Mouse (Mus musculus) ES-Bruce4 (cell line): ENCODE measurements at regions not wholly inside any gene's neighbourhood (a gene's known extent, or its start where the extent isn't known, plus 50 kb on each side); places are given as distances from the start of the nearest gene placed in this dataset.

Experiments used
- H3K27ac ChIP-seq: 2 replicates; pipeline ENCODE4 v1.5.1; 2012; ENCODE audit warnings: low read length, inconsistent platforms; ENCODE audit not compliant: insufficient read depth
- H3K27me3 ChIP-seq: 2 replicates; pipeline ENCODE4 v1.6.1; 2012; ENCODE audit warnings: mild to moderate bottlenecking, low read length, inconsistent platforms; ENCODE audit not compliant: control insufficient read depth, poor library complexity, insufficient read depth, severe bottlenecking
- H3K36me3 ChIP-seq: 2 replicates; pipeline ENCODE4 v1.6.1; 2012; ENCODE audit warnings: inconsistent platforms, mild to moderate bottlenecking, low read length, moderate library complexity; ENCODE audit not compliant: control insufficient read depth, poor library complexity, insufficient read depth, severe bottlenecking
- H3K4me1 ChIP-seq: one replicate; pipeline ENCODE4 v1.8.1; 2011; ENCODE audit warnings: low read length; ENCODE audit not compliant: control insufficient read depth, insufficient read depth
- H3K4me3 ChIP-seq: 2 replicates; pipeline ENCODE4 v1.5.1; 2011; ENCODE audit warnings: low read depth, mild to moderate bottlenecking, low read length
- H3K9ac ChIP-seq: 2 replicates; pipeline ENCODE4 v1.6.1; 2012; ENCODE audit warnings: low read depth, mild to moderate bottlenecking, inconsistent platforms; ENCODE audit not compliant: poor library complexity, severe bottlenecking
- H3K9me3 ChIP-seq: replicated peaks from 2 replicates; pipeline ENCODE4 v1.6.1; 2012; ENCODE audit warnings: mild to moderate bottlenecking, low read length, inconsistent platforms; ENCODE audit not compliant: control insufficient read depth, poor library complexity, insufficient read depth, severe bottlenecking
- CTCF ChIP-seq: IDR thresholded peaks from one replicate; pipeline ENCODE4 v1.8.1; 2011; ENCODE audit warnings: low read depth, low read length
- EP300 ChIP-seq: IDR thresholded peaks from 2 replicates; pipeline ENCODE4 v1.6.1; 2011; ENCODE audit warnings: low read depth, low read length; ENCODE audit not compliant: insufficient read depth
- POLR2A ChIP-seq: IDR thresholded peaks from one replicate; pipeline ENCODE4 v1.8.1; 2011; ENCODE audit warnings: low read length; ENCODE audit not compliant: insufficient read depth

DNA sequence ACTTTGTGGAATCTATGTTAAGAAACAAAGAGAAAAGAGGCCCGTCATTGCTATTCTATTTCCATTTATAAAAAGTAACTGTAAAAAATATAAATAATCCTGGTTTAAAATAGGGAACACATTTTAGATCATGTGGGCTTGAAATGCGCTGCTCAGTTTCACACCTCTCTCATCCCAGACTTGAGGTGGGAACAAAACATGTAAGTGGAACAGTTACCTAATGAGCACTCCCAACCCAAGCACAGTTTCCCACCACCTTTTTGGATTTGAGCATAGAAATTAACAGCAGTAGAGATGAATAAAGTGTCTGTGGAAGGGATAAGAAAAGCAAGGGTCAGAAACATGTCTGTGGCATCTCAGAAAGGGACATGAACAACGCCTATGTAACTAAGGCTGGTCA, 648.4 kb downstream of the Cdk5rap2 start:
- no peak overlapping the region for H3K9ac ChIP-seq
- H3K4me3 ChIP-seq = no peak overlapping the region
- H3K36me3 ChIP-seq = no peaks in the 10 kb centered on the region
- no peaks in the 10 kb centered on the region for H3K27me3 ChIP-seq
- no peaks in the 10 kb centered on the region for H3K4me1 ChIP-seq
- H3K9me3 ChIP-seq = no peaks in the 10 kb centered on the region; the same call in 1 of the 2 replicates
- TF ChIP-seq EP300 = no peak
- TF ChIP-seq POLR2A = no peak
- TF ChIP-seq CTCF = no peak
- no peak overlapping the region for H3K27ac ChIP-seq

DNA sequence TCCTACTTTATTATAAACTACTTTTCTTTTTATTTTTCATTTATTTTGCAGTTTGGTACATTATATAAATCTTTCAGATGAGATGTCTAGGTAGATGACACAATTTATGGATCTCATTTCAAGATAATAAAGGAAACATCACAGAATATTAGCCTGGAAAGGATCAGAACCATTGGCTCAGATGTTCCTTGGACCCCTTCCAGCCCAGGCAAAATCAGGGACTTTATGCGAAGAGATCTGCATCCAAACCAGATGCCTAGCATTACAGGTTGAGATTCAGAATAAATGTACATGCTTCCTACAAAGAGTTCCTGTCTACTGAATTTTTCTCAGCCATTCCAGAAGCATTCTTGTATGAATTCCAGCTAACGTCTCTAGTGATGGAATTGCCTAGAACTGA, 650.6 kb downstream of the Cdk5rap2 start:
- H3K27me3 ChIP-seq = no peaks in the 10 kb centered on the region
- H3K4me1 ChIP-seq = no peaks in the 10 kb centered on the region
- H3K27ac ChIP-seq = no peak overlapping the region
- H3K9me3 ChIP-seq = no peaks in the 10 kb centered on the region; the same call in 1 of the 2 replicates
- H3K4me3 ChIP-seq = no peak overlapping the region
- no peaks in the 10 kb centered on the region for H3K36me3 ChIP-seq
- H3K9ac ChIP-seq = no peak overlapping the region
- TF ChIP-seq POLR2A (no peak), CTCF (no peak), EP300 (no peak)

DNA sequence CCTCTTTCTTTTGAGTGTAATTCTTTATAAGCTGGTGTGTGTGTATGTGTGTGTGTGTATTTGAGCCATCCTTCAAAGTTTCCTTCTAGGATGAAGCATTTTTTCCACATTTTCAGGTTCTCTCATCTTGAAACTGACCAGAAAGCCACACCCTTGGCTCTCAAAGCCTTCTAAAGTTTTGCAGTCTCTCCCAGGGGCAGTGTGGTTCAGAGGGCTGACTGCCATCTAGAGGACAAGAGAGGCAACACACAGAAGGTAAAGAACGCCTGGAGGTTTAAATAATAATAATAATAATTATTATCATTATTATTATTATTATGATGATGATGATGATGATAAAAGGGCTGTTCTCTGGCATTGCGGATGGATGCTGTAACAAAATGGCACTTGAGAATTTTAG, 655.7 kb downstream of the Cdk5rap2 start:
- Histone ChIP-seq H3K4me3 (no peak overlapping the region), H3K9ac (no peak overlapping the region), H3K4me1 (no peaks in the 10 kb centered on the region), H3K9me3 (no peaks in the 10 kb centered on the region), H3K36me3 (no peaks in the 10 kb centered on the region), H3K27ac (no peak overlapping the region), H3K27me3 (no peaks in the 10 kb centered on the region)
- TF ChIP-seq POLR2A (no peak), CTCF (peak; percentile 48)

DNA sequence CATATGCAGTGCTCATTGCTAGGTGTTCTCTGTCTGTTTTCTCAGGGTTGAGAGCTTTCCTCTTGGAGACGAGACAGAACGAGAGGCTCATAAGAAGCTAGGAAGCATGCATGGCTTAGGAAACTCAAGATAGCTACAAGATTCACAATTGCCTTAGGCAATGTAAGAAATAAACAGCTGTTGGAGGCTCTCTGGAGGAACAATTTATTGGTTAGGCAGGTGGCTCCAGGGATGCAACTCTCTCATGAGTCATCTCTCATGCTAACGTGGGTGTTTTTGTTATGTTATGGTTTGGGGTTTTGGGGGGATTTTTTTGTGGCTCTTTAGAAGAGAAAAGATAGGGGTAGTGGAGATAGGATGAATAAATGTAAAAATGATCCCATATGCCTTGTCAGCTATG, 657.2 kb downstream of the Cdk5rap2 start:
- H3K36me3 ChIP-seq = no peaks in the 10 kb centered on the region
- no peak overlapping the region for H3K27ac ChIP-seq
- H3K9me3 ChIP-seq = no peaks in the 10 kb centered on the region
- H3K4me1 ChIP-seq = no peaks in the 10 kb centered on the region
- no peaks in the 10 kb centered on the region; the same call in 1 of the 2 replicates for H3K27me3 ChIP-seq
- TF ChIP-seq POLR2A (no peak), EP300 (no peak), CTCF (no peak)
- no peak overlapping the region for H3K4me3 ChIP-seq
- no peak overlapping the region for H3K9ac ChIP-seq

DNA sequence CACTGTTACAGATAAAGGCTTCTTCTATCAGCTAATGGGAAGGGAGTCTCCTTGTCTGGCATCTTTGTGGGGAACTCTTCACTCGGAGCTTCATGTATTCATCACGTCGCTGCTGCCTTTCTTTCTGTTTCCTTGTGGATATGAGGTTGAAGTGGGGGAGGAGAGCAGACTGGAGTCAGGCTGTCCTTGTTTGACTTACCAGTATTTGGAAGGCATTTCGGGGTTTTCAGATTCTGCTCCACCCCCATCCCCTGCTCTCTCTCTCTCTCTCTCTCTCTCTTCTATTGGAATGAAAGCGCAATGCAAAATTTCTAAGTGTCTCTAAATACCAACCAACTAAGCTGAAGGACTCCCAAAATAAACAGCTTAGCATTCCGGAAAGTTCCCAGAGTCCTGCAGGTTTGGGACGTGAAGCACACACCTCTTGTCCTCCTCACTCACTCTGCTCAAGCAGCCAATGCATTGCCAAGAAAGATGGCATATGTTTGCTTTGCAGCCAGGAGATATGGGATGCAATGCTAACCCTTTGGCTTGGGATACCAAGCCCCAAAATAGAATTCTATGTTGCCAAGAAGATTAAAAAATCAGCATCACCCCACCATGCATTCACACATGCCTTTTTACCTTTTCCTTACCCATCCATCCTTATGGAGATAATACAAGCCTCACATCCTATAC, 670.3 kb downstream of the Cdk5rap2 start:
- H3K27me3 ChIP-seq = no peaks in the 10 kb centered on the region
- no peak for TF ChIP-seq CTCF
- TF ChIP-seq EP300 = no peak
- no peak for TF ChIP-seq POLR2A
- H3K4me1 ChIP-seq = no peaks in the 10 kb centered on the region
- H3K4me3 ChIP-seq = no peak overlapping the region
- no peak overlapping the region for H3K27ac ChIP-seq
- no peaks in the 10 kb centered on the region for H3K36me3 ChIP-seq
- no peak overlapping the region for H3K9ac ChIP-seq
- no peaks in the 10 kb centered on the region for H3K9me3 ChIP-seq
